Mouse (Mus musculus) lung, adult 18-20 months (tissue): ENCODE data around the gene Lamc2.
"Not testable (repeated sequence)": the region's sequence is repeated elsewhere in the genome, so short reads cannot be mapped to it uniquely, and the experiment has no call there.

Source experiments
- DNase-seq, 2 experiments: peaks; one replicate each; pipeline ENCODE4 v3.0.0; 2022; ENCODE audit warnings: mixed read lengths in 2 of 2

Lamc2 gene

GRCm38 (mm10) chr1:153094226-153095076 is 91.8 kb downstream of the Lamc2 start:
- no peak for DNase-seq

DNA sequence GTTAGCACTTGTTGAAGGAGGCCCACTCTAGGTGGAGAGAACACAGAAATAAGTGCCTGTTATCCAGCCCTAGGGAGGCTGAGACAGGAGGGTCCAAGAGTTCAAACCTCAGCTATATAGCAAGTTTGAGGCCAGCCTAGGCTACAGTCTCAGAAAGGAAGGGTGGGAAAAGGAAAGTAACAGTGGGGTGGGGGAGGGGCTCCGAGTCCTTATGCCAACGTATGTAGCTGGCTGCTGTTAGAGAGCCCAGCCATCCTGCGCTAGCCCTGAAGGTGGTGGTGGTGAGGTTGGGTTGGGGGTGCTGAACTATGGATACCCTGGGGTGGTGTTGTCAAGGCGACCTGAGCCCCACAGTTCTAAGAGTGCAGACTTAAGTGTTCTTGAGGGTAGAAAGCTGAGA is 92.7 kb downstream of the Lamc2 start:
- no peak for DNase-seq

GRCm38 (mm10) chr1:153093172-153093571 is 93.1 kb downstream of the Lamc2 start:
- no peak for DNase-seq

GRCm38 (mm10) chr1:153092237-153092975 is 93.8 kb downstream of the Lamc2 start:
- peak; percentile 79 to 85 for DNase-seq

DNA sequence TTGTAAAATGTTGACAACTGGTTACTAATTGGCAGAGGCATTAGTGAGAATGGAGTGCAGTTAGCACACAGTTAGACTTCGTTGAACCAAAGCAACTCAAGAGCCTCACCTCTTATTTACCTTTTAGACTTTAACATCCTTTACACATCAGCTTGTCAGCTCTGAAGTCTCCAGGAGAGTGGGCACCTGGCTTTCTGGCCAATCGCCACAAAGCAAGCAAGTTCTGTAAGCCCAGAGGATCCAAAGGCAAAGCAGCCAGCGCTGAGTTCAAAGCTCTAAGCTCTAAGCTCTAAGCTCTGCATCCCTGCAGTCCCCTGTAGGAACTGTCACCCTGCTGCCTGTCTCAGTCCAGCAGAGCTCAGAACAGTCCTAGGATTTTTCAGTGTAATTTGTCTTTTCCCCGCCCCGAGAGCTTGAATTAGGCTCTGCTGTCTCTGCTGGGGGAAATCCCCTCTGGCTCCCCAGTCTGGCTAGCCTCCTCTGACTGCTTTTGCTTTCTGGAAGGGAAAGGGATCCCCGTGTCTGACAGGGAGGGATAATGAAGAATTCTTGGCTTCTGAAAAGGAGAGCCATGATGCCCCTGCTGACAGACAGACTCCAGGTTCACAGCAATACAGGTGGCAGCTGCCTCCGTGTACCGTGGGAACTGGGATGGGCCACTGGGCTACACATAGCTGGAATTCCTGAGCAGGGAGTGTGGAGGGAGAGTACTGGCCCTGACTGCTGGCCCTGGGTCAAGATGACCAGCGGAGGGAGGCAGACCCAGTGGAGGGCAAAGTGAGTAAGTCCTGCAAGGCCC is 94.6 kb downstream of the Lamc2 start:
- peak; percentile 87 to 90 for DNase-seq

DNA sequence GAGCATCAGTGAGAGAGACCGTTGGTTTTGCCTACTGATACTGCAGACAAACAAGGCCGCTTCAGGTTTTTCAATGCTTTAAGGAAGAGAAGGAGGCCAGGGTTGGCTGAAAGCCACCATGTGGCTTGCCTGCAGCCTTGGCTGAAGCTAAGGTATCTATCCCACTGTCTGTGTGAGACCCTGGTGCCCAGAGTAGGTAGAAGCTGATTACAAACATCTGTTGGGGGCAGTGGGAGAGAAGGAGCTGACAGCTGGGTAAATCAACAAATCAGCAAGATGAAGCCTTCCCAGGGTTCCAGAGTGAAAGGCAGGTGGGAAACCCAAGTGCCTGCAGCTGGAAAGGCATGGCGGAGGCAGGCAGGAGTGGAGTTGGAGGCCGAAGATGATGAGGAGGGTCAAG is 95.4 kb downstream of the Lamc2 start:
- DNase-seq = no peak

- DNase-seq = no peak
These were observed 96.2 kb downstream of the Lamc2 start for GRCm38 (mm10) chr1:153090081-153090480.

- no peak for DNase-seq
These were observed 98.5 kb downstream of the Lamc2 start for GRCm38 (mm10) chr1:153087771-153088170.

- no peak for DNase-seq
These were observed 101.0 kb downstream of the Lamc2 start for GRCm38 (mm10) chr1:153085198-153085597.

GRCm38 (mm10) chr1:153084191-153084590 is 102.1 kb downstream of the Lamc2 start:
- no peak for DNase-seq

- DNase-seq = not testable (repeated sequence)
These were observed 103.0 kb downstream of the Lamc2 start for GRCm38 (mm10) chr1:153083233-153083632.

- DNase-seq = no peak
These were observed 110.3 kb downstream of the Lamc2 start for GRCm38 (mm10) chr1:153075955-153076354.

DNA sequence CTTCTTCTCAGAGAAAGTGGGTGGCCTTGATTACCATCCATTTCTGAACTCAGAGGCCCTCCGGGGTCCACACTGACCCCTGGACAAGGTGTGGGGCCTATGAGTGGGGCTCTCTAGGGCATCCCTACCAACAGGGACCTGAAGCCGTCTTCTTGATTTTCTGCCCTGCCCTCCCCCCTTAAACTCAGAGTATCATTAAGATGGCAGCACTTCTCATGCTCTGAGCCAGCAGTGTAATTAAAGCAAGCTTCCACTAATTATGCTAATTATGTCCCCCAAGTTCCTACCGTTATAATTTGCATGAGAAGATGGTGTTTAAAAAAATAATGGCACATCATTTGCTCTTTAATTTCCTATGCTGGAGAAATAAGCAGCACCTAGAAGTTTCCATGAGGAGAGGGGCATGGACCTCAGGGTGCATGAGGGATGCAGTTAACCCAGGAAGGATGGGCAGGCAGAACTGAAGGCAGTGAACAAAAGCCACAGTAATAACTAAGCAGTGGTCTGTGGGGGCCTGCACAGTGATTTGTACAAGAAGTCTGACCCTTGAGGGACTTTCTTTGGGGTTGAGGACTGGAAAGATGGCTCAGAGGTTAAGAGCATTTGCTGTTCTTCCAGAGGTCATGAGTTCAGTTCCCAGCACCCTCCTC is 111.0 kb downstream of the Lamc2 start:
- no peak for DNase-seq

GRCm38 (mm10) chr1:153073441-153073840 is 112.8 kb downstream of the Lamc2 start:
- DNase-seq = no peak
